Mouse (Mus musculus) heart, adult 18-20 months (tissue): ENCODE data around the gene Rps6. TPM values are rescaled to one million over a fixed set of nuclear protein-coding genes. Genes with fewer than 3 reads are reported as not detected.
A peak's percentile ranks its signal among the peaks of the same experiment; 100 is the strongest.

Experiments used
- DNase-seq, 2 experiments: peaks; one replicate each; pipeline ENCODE4 v3.0.0; 2021 to 2022; ENCODE audit warnings: mixed read lengths in 1 of 2
- long read RNA-seq, 2 experiments: library from polyadenylated mRNA; stranded (forward); transcript quantifications; one replicate each; pipeline ENCODE4 v2.0.0; 2021
- total RNA-seq, 2 experiments: library from RNA; stranded (reverse); gene quantifications; 2 replicates each; pipeline ENCODE4 v1.2.3; 2021

Gene Rps6
- 100 to 1,000 TPM; 534 to 598 TPM for total RNA-seq
- long read RNA-seq, experiment 1, transcript Rps6-201 (5 exons, 878 nt): major isoform, 180 of 187 reads
- long read RNA-seq, experiment 1, partial matches to known transcripts: 1 of 187 reads
- long read RNA-seq, experiment 1, other reads (novel, unspliced or antisense): 4 of 187 reads
- long read RNA-seq, experiment 2, transcript Rps6-201 (5 exons, 878 nt): major isoform, 172 of 176 reads
- long read RNA-seq, experiment 2, partial matches to known transcripts: 1 of 176 reads
- long read RNA-seq, experiment 2, other reads (novel, unspliced or antisense): 2 of 176 reads

GRCm38 (mm10) chr4:86857113-86858069 is at the start of gene Rps6:
TSS of gene Rps6 (minus strand) at chr4:86857412.
- peak; percentile 98 for DNase-seq

- DNase-seq: no peak
Observed at GRCm38 (mm10) chr4:86905869-86906268, 48.7 kb upstream of the Rps6 start.

GRCm38 (mm10) chr4:86904969-86905368 is 47.8 kb upstream of the Rps6 start:
- DNase-seq: no peak

GRCm38 (mm10) chr4:86902351-86902750 is 45.1 kb upstream of the Rps6 start:
- peak; percentile 59 to 89 for DNase-seq

- DNase-seq: peak; percentile 82 to 88
Observed at GRCm38 (mm10) chr4:86898791-86899474, 41.7 kb upstream of the Rps6 start.

GRCm38 (mm10) chr4:86897411-86897810 is 40.2 kb upstream of the Rps6 start:
- peak; percentile 61 to 86 for DNase-seq

- DNase-seq: no peak
Observed at GRCm38 (mm10) chr4:86887879-86888278, 30.7 kb upstream of the Rps6 start.

GRCm38 (mm10) chr4:86886160-86886878 is 29.1 kb upstream of the Rps6 start:
- DNase-seq: peak; percentile 78 to 81

- DNase-seq: peak in 1 of 2 experiments; percentile 42
Observed at GRCm38 (mm10) chr4:86885790-86886159, 28.6 kb upstream of the Rps6 start.

- DNase-seq: peak; percentile 57 to 70
Observed at GRCm38 (mm10) chr4:86884945-86885344, 27.7 kb upstream of the Rps6 start.

GRCm38 (mm10) chr4:86882413-86882812 is 25.2 kb upstream of the Rps6 start:
- DNase-seq: no peak

GRCm38 (mm10) chr4:86881178-86881577 is 24.0 kb upstream of the Rps6 start:
- no peak for DNase-seq

GRCm38 (mm10) chr4:86879477-86879876 is 22.3 kb upstream of the Rps6 start:
- no peak for DNase-seq

- peak; percentile 94 to 97 for DNase-seq
Observed at GRCm38 (mm10) chr4:86874146-86874847, 17.1 kb upstream of the Rps6 start, which contains the start of gene Acer2. TSS of gene Acer2 (plus strand) at chr4:86874396.

GRCm38 (mm10) chr4:86873072-86873471 is 15.9 kb upstream of the Rps6 start:
- no peak for DNase-seq

GRCm38 (mm10) chr4:86871988-86872387 is 14.8 kb upstream of the Rps6 start:
- no peak for DNase-seq

GRCm38 (mm10) chr4:86864087-86864486 is 6.9 kb upstream of the Rps6 start:
- no peak for DNase-seq

GRCm38 (mm10) chr4:86858070-86858440 is 843 bp upstream of the Rps6 start:
- no peak for DNase-seq

- peak in 1 of 2 experiments; percentile 13 for DNase-seq
Observed at GRCm38 (mm10) chr4:86856304-86857112, 704 bp downstream of the Rps6 start.
